Mouse (Mus musculus) layer of hippocampus, adult 2 months (tissue): ENCODE results near the gene Foxr1. TPM values are rescaled to one million over a fixed set of nuclear protein-coding genes. Genes with fewer than 3 reads are reported as not detected.

ENCODE experiments used
- DNase-seq, 2 experiments: peaks; one replicate each; pipeline ENCODE4 v3.0.0; 2022; ENCODE audit warnings: low spot score in 2 of 2
- H3K27ac ChIP-seq: fragments of 200-600 bp; 2 replicates; pipeline ENCODE4 v1.8.1; 2022
- H3K4me3 ChIP-seq: fragments of 200-600 bp; 2 replicates; pipeline ENCODE4 v1.8.1; 2022; ENCODE audit warnings: mild to moderate bottlenecking
- CTCF ChIP-seq: fragments of 200-600 bp; conservative IDR thresholded peaks from 2 replicates; pipeline ENCODE4 v1.8.1; 2022; ENCODE audit warnings: antibody characterized with exemption, mild to moderate bottlenecking, moderate library complexity
- microRNA-seq, 2 experiments: library from miRNA; unstranded; fragments of <30 nt; microRNA quantifications; one replicate each; pipeline ENCODE4 v1.2.0; 2021
- total RNA-seq, 2 experiments: library from RNA; stranded (reverse); gene quantifications; 2 replicates each; pipeline ENCODE4 v1.2.3; 2021

The Foxr1 gene
- total RNA-seq, 2 experiments from 2014 or later, result not detected

DNA sequence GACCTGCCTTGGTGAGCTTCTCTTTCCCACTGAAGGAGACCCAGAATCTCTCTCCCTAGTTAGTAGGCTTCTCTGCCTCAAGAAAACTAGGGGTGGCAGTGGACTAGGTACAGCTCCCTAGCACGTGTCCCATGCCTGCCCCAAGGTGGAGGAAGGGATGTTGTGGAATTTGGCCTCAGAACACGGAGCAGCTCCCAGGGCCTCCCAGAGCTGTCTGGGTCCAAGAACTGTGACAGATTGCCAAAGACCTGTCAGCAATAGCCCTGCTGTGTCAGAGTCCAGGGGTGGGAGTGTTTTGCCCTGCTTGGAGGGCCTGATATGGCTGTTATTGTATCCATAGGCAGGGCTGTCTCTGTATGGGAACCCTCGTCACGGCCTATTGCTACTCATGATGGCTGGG lies 39.9 kb downstream of the Foxr1 start:
- DNase-seq, result no peak
- Histone ChIP-seq H3K27ac (no peak overlapping the region), H3K4me3 (no peak overlapping the region)
- TF ChIP-seq CTCF, result no peak

DNA sequence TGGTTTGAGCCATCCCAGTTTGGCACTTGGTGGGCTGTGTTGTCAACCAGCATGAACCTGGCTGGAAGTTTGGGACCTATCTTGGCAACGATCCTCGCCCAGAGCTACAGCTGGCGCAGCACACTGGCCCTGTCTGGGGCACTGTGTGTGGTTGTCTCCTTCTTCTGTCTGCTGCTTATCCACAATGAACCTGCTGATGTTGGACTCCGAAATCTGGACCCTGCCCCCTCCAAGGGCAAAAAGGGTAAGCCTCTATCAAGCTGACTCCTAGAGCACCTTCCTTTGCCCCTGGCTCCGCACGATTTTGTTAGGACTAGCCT lies 41.2 kb downstream of the Foxr1 start:
- TF ChIP-seq CTCF, result no peak
- no peak for DNase-seq

DNA sequence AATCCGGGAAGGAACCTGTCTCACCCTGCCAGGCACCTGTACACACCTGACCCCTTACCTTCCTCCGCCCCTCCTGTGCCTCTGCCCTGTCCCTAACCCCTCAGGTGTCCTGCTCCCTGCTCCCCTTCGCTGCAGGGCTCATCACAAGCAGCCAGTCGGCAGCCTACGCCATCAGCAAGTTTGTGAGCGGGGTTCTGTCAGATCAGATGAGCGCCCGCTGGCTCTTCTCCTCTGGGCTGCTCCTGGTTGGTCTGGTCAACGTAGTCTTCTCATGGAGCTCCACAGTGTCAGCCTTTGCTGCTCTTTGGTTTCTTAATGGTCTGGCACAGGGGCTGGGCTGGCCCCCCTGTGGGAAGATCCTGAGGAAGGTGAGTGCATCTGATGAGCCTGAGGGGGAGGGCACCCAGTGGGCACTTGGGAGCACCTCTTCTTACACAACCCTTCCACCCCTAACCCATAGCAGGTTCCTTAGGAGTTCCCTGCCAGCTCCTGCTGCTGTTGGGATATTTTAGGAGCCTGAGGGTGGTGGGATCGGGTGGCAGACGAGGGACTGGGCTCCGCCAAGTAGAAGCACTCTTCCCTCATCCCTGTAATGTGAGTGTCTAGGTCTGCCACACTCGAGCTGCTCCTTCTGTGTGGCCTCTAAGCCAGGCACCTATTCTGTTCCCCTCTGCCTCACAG lies 41.7 kb downstream of the Foxr1 start:
- DNase-seq, result no peak
- no peak overlapping the region for H3K4me3 ChIP-seq
- no peak for TF ChIP-seq CTCF
- peak overlapping the region; percentile 95; the same call in 1 of the 2 replicates for H3K27ac ChIP-seq

More for the DNA sequence above, 41.2 kb downstream of the Foxr1 start:
- Histone ChIP-seq H3K27ac (no peak overlapping the region), H3K4me3 (no peak overlapping the region)

DNA sequence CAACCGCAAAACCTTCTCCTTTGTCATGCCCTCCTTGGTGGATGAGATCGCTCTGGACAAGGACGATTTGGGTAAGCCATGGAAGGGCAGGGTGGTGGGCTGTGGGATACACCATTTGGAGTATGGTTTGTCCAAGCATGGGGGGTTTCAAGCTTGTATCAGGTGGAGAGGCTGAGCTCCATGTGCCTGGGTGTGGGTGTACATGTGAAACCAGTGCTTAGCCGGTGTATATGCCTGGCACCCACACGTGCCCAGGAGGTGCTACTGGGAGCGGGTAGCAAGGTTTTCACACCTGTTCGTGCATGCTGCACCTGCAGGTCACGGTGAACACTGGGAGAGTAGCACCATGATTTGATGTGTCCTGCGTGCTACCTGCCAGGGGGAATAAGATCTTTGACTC lies 42.4 kb downstream of the Foxr1 start:
- TF ChIP-seq CTCF, result no peak
- no peak for DNase-seq
- peak overlapping the region; percentile 95 for H3K27ac ChIP-seq
- peak overlapping the region; percentile 69 for H3K4me3 ChIP-seq

DNA sequence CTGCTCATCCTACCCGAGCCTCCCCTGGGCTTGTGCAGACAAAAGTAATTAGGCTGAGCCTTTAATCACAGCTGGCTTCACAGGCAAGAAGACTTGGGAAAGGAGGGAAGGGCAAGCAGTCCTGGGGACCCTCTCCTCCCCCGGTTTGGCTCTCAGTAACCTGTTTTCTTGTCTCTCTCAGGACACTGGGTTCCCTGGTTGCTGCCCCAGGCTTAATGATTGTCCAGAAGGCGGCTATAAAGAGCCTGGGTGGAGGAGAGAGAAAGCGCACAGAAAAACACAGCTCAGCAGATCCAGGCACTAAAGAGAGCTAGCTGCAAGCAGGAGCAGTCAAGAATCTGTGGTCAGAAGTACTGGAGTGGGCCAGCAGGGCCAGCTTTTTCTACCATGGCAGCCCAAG lies 42.8 kb downstream of the Foxr1 start:
- peak; percentile 37; the same call in 1 of the 2 replicates for TF ChIP-seq CTCF
- Histone ChIP-seq H3K27ac (peak overlapping the region; percentile 95), H3K4me3 (peak overlapping the region; percentile 69)
- DNase-seq, result no peak

DNA sequence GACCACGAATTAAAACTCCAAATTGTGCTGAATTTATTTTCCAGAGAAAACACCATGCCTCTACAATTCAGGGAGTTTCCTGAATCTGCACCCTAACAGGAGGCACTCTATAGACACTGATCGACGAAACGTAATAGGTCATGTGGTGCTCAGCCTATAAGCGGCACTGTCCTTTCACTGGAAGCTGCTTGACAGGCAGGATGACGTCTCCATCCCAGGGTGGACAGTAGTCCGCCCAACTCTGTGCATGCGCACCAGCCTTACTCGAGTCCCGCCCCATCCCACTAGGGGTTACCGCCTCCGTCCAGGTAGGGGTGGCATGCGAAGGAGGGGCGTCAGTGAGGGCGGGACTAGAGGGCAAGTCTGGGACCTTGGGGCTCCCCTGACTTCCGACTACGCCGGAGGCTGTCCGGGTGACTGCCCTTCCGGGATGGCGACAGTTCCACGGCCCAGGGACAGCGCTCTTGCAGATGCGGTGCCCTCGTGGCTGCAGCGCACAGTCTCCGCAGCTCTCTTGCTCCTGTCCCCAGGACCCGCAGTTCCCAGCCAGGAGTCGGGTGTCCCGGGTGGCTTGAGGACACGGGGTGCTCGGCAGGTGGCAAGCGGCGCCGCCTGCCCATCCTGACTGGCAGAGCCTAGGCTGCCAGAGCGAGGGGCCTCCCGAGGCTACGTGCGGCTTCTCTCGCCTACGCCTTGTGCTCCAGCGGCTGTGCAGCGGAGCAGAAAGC lies 44.1 kb downstream of the Foxr1 start, which contains the start of gene Slc37a4:
Slc37a4 (plus strand) TSS at position 169 of the 728 bp plus-strand sequence.
- peak; percentile 82 to 93 for DNase-seq
- peak; percentile 35 for TF ChIP-seq CTCF
- H3K4me3 ChIP-seq, result peak within 1 kb of the TSS; percentile 69
- H3K27ac ChIP-seq, result peak within 1 kb of the TSS; percentile 95

DNA sequence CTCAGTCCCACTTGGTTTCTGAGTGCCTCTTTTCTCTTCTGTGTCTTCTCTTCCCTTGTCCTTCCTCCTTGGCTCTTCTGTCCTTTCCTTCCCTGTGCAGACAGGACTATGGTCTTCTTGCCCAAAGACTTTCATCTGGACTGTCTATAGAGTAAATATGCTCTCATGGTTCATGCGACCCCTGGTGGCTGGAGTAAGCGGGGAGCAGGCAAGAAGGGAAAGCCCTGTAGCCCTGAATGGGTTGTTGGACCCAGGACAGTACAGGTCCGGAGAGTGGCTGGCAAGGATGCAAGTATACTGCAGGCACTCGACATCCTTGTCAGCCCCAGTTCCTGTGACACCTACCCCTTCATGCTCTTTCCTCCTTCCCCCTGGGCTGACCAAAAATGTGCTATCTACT lies 49.5 kb downstream of the Foxr1 start:
- TF ChIP-seq CTCF, result peak; percentile 90
- peak in 1 of 2 experiments; percentile 76 for DNase-seq
- Histone ChIP-seq H3K4me3 (no peak overlapping the region), H3K27ac (no peak overlapping the region)

DNA sequence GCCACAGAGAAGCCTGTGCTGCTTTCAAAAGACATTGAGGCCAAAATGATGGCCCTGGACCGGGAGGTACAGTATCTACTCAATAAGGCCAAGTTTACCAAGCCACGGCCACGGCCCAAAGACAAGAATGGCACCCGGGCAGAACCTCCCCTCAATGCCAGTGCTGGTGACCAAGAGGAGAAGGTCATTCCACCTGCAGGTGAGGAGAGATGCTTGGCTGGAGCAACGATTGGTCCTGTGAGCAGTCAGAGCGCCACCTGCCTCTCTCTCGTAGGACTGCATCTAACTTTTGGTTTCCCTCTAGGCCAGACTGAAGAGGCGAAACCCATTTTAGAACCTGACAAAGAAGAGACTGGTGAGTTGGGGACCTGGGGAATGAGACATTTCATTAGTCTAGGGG lies 51.7 kb downstream of the Foxr1 start:
- peak in 1 of 2 experiments; percentile 44 for DNase-seq
- Histone ChIP-seq H3K27ac (no peak overlapping the region), H3K4me3 (no peak overlapping the region)
- TF ChIP-seq CTCF, result peak; percentile 87

DNA sequence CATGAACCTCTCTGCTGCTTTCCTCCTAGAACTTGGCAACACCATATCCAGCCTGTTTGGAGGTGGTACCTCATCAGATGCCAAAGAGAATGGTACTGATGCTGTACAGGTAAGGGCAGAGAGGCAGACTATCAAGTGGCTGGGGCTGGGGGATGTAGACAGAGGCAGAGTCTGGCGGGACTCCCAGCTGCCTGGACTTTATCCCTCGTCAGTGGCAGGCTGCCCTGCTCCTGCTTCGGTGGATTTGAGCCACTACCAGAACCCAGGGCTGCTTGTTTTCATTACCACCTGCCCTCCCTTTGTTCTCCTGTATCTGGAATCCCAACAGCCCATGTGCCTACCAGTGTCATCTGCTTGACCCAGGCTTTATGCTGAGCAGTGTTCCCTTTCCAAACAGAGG lies 53.7 kb downstream of the Foxr1 start:
- Histone ChIP-seq H3K4me3 (no peak overlapping the region), H3K27ac (no peak overlapping the region)
- DNase-seq, result no peak
- no peak for TF ChIP-seq CTCF

DNA sequence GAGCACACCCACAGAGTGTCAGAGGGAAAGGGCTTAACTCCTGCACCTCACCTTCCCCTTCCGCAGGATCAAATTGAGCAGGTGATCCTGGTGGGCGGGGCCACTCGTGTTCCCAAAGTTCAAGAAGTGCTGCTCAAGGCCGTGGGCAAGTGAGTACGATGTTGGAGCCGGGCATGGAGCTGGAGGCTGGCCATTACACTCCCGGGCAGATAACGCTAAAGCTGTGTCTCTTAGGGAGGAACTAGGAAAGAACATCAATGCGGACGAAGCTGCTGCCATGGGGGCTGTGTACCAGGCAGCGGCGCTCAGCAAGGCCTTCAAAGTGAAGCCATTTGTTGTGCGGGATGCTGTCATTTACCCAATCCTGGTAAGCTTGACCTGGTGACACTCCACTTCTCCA lies 56.3 kb downstream of the Foxr1 start:
- H3K4me3 ChIP-seq, result no peak overlapping the region
- DNase-seq, result no peak
- H3K27ac ChIP-seq, result no peak overlapping the region
- no peak for TF ChIP-seq CTCF

Small RNA genes lying within 50 kb of the gene (microRNA-seq; reads per million reads assigned to microRNA genes)
- 0.32 to 2.4 reads per million in 2 experiments for gene Mir7085

Other genes starting within 250 kb of the Foxr1 start
- 10 to 100 TPM; 61.7 to 66.5 TPM for gene Cbl, start 207.1 kb downstream of the Foxr1 start, total RNA-seq
- gene Ccdc153, start 200.5 kb downstream of the Foxr1 start, total RNA-seq, result 1 to 10 TPM; 3.6 to 4.1 TPM
- gene Pdzd3, start 189.7 kb downstream of the Foxr1 start, total RNA-seq, result 1 to 10 TPM; 1.1 to 1.5 TPM
- gene Nlrx1, start 172.5 kb downstream of the Foxr1 start, total RNA-seq, result 10 to 100 TPM; 11.6 to 13.9 TPM
- 10 to 100 TPM; 67.9 to 71.4 TPM for gene Abcg4, start 152.5 kb downstream of the Foxr1 start, total RNA-seq
- 10 to 100 TPM; 26.0 to 36.9 TPM for gene Hinfp, start 135.5 kb downstream of the Foxr1 start, total RNA-seq
- 100 to 1,000 TPM; 186 to 206 TPM for gene C2cd2l, start 120.9 kb downstream of the Foxr1 start, total RNA-seq
- gene Dpagt1, start 115.1 kb downstream of the Foxr1 start, total RNA-seq, result 10 to 100 TPM; 14.5 to 15.3 TPM
- 10 to 100 TPM; 42.5 to 44.2 TPM for gene H2afx, start 106.4 kb downstream of the Foxr1 start, total RNA-seq
- gene Hmbs, start 96.9 kb downstream of the Foxr1 start, total RNA-seq, result 10 to 100 TPM; 21.9 to 22.1 TPM
- gene Vps11, start 79.5 kb downstream of the Foxr1 start, total RNA-seq, result 10 to 100 TPM; 54.7 to 55.7 TPM
- gene Hyou1, start 61.6 kb downstream of the Foxr1 start, total RNA-seq, result 100 to 1,000 TPM; 113 to 127 TPM
- 10 to 100 TPM; 29.5 to 30.2 TPM for gene Slc37a4, start 44.3 kb downstream of the Foxr1 start, total RNA-seq
- gene Rps25, start 34.0 kb downstream of the Foxr1 start, total RNA-seq, result 100 to 1,000 TPM; 710 to 726 TPM
- gene Trappc4, start 33.5 kb downstream of the Foxr1 start, total RNA-seq, result 10 to 100 TPM; 63.9 to 75.2 TPM
- gene Ccdc84, start 22.6 kb downstream of the Foxr1 start, total RNA-seq, result 10 to 100 TPM; 21.5 to 25.7 TPM
- gene Upk2, start 13.8 kb upstream of the Foxr1 start, total RNA-seq, result not detected
- gene Bcl9l, start 41.7 kb upstream of the Foxr1 start, total RNA-seq, result 10 to 100 TPM; 68.4 to 76.9 TPM
- not detected for gene Cxcr5, start 120.7 kb upstream of the Foxr1 start, total RNA-seq
- gene Ddx6, start 163.8 kb upstream of the Foxr1 start, total RNA-seq, result 100 to 1,000 TPM; 132 to 135 TPM
- gene Treh, start 232.1 kb upstream of the Foxr1 start, total RNA-seq, result under 1 TPM in 1 of 2 experiments, not detected in 1; 0.18 TPM